Mouse (Mus musculus): ENCODE results near the gene Dennd1c. TPM values are rescaled to one million over a fixed set of nuclear protein-coding genes. Genes with fewer than 3 reads are reported as not detected.
"Not testable (repeated sequence)": the region's sequence is repeated elsewhere in the genome, so short reads cannot be mapped to it uniquely, and the experiment has no call there.

Gene Dennd1c
- polyA plus RNA-seq, 1 experiment from 2014 or later, result 4.6 TPM

DNA sequence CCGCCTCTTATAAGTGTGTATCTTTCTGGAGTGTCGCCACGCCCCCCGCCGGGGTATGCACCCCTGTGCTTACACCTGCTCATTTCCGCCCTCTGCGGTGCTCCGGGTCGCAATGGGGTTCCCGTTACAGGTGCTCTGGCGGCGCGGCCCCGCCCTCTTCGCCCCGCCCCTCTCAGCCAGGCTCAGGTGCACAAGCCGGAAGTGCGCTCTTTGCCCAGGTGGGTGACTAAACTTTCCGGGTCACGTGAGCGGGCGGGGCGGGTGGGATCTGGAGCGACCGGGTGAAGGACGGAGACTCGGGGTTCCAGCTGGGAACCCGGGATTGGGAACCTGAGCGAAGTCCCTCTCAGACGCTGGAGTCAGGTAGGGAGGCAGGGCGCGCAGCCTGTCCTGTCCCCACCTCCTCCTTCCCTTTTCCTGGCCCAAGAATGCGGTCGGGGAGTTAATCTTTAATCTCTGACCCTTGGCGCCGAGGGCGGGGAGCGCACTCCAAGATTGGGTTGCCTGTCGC lies 16.2 kb downstream of the Dennd1c start:
- peaks cover 27% of the 10 kb centered on the region for H3K27me3 ChIP-seq (ENCODE audit: control insufficient read depth, insufficient read depth, low read length)
- H3K27ac ChIP-seq (ENCODE audit: low read depth, low read length), result no peak overlapping the region
- H3K4me1 ChIP-seq (replicated peaks; ENCODE audit: control insufficient read depth, insufficient read depth, low read length), result peaks cover 16% of the 10 kb centered on the region; the same call in 1 of the 2 replicates
- ATAC-seq (replicated peaks; ENCODE audit: low FRiP score), result no peak
- peak overlapping the region; percentile 42; the same call in 1 of the 2 replicates for H3K4me2 ChIP-seq (ENCODE audit: low read depth, low read length, severe bottlenecking)
- DNase-seq (ENCODE audit: low spot score), result peak; percentile 57
- peak overlapping the region; percentile 20 for H3K4me3 ChIP-seq (ENCODE audit: low read depth, low read length)
- H3K9me3 ChIP-seq (ENCODE audit: control insufficient read depth, low read length), result no peaks in the 10 kb centered on the region
- H3K9ac ChIP-seq (ENCODE audit: low read length), result no peak overlapping the region
- WGBS, result under 1% methylated on average over 38 of the region's 39 CpGs
- H3K36me3 ChIP-seq (ENCODE audit: control insufficient read depth, insufficient read depth, low read length), result no peaks in the 10 kb centered on the region

DNA sequence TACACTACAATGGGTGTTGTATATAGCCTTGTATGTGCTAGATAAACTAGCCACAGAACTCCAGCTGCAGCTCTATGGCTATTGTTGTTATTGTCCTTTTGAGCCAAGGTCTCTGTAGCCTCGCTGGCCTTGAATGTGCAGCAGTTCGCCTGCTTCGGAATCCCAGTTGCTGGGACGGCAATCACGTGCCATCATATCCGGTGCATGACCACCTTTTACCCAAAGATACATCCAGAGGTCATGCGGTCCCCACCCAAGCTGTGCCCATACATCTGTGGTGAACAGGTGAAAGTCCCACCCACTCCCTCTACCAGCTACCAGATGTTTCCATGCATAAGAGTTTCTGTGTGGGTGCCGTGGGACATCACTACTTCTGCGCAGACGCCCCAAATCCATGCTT lies 17.2 kb downstream of the Dennd1c start:
- 42% methylated on average over 10 of the region's 10 CpGs for WGBS
- Histone ChIP-seq H3K4me1 (replicated peaks; ENCODE audit: control insufficient read depth, insufficient read depth, low read length) (peaks cover 16% of the 10 kb centered on the region; the same call in 1 of the 2 replicates), H3K4me2 (ENCODE audit: low read depth, low read length, severe bottlenecking) (peak overlapping the region; percentile 69), H3K36me3 (ENCODE audit: control insufficient read depth, insufficient read depth, low read length) (no peaks in the 10 kb centered on the region), H3K9me3 (ENCODE audit: control insufficient read depth, low read length) (no peaks in the 10 kb centered on the region), H3K27me3 (ENCODE audit: control insufficient read depth, insufficient read depth, low read length) (peaks cover 27% of the 10 kb centered on the region), H3K4me3 (ENCODE audit: low read depth, low read length) (peak overlapping the region; percentile 70), H3K9ac (ENCODE audit: low read length) (no peak overlapping the region), H3K27ac (ENCODE audit: low read depth, low read length) (no peak overlapping the region)
- no peak for ATAC-seq (replicated peaks; ENCODE audit: low FRiP score)
- DNase-seq (ENCODE audit: low spot score), result no peak

DNA sequence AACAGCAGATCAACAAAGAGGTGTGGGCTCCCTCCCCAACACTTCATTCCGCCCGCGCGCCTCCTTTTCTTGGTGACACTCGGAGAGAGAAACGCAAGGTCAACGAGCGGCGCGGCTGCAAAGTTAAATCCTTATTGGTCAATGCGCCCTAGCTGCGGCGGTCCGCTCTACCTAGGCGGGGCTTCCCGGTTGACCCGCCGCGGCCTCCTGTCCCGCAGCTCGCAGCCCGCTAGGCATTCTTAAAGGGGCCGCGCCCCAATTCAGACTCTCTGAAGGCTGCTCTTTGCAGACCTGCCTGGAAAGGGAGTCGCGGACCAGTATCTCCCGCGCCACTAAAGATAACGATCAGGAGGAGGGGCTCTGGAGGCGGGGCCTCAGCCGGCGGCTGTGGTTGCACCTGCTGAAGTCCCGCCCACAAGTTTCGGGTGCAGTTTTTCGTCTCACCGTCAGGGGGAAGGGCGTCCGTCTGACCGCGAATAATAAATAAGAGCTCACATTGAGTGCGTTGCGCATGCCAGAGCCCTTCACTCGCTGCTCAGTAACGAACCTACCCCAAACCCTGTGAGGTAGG lies 18.0 kb downstream of the Dennd1c start:
- Histone ChIP-seq H3K9ac (ENCODE audit: low read length) (peak overlapping the region; percentile 69), H3K9me3 (ENCODE audit: control insufficient read depth, low read length) (no peaks in the 10 kb centered on the region), H3K4me2 (ENCODE audit: low read depth, low read length, severe bottlenecking) (peak overlapping the region; percentile 69), H3K4me1 (replicated peaks; ENCODE audit: control insufficient read depth, insufficient read depth, low read length) (peaks cover 16% of the 10 kb centered on the region; the same call in 1 of the 2 replicates), H3K36me3 (ENCODE audit: control insufficient read depth, insufficient read depth, low read length) (no peaks in the 10 kb centered on the region), H3K4me3 (ENCODE audit: low read depth, low read length) (peak overlapping the region; percentile 70), H3K27me3 (ENCODE audit: control insufficient read depth, insufficient read depth, low read length) (peaks cover 27% of the 10 kb centered on the region), H3K27ac (ENCODE audit: low read depth, low read length) (peak overlapping the region; percentile 68; the same call in 1 of the 2 replicates)
- under 1% methylated on average over 44 of the region's 44 CpGs for WGBS
- DNase-seq (ENCODE audit: low spot score) (peak; percentile 96), ATAC-seq (replicated peaks; ENCODE audit: low FRiP score) (peak; percentile 91)

DNA sequence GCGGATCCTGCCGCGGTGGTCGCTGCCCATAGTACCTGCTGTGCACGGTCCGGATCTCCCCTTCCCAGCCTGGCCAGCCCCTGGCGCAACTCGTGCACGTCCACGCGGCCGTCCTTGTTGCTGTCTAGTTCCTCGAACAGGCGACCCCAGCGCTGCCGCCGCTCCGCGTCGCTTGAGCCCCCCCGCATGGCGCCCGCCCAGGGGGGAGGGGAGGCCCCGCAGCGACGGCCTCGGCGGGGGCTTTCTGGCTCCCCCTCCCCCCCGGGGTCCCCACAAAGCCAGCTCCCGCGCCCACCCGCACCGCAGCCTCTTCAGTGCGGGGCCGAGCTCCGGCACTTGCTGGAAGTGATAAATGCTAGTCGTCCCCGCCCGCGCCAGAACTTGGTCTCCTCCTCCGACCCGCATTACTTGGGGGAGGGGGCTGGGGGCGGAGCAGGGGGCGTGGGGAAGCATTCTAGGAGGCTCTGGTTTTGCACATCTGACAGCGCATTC lies 18.8 kb downstream of the Dennd1c start, which contains the start of gene Slc25a23:
TSS of gene Slc25a23 (minus strand) at position 378 of the 492 bp plus-strand sequence.
- peak within 1 kb of the TSS; percentile 69 for H3K4me2 ChIP-seq (ENCODE audit: low read depth, low read length, severe bottlenecking)
- WGBS, result under 1% methylated on average over 36 of the region's 45 CpGs
- no peaks in the 10 kb centered on the region for H3K36me3 ChIP-seq (ENCODE audit: control insufficient read depth, insufficient read depth, low read length)
- peak within 1 kb of the TSS; percentile 68; the same call in 1 of the 2 replicates for H3K27ac ChIP-seq (ENCODE audit: low read depth, low read length)
- H3K27me3 ChIP-seq (ENCODE audit: control insufficient read depth, insufficient read depth, low read length), result peaks cover 27% of the 10 kb centered on the region
- H3K4me1 ChIP-seq (replicated peaks; ENCODE audit: control insufficient read depth, insufficient read depth, low read length), result peaks cover 16% of the 10 kb centered on the region; the same call in 1 of the 2 replicates
- ATAC-seq (replicated peaks; ENCODE audit: low FRiP score) (peak; percentile 75), DNase-seq (ENCODE audit: low spot score) (peak; percentile 93)
- peak within 1 kb of the TSS; percentile 69 for H3K9ac ChIP-seq (ENCODE audit: low read length)
- H3K4me3 ChIP-seq (ENCODE audit: low read depth, low read length), result peak within 1 kb of the TSS; percentile 70
- no peaks in the 10 kb centered on the region for H3K9me3 ChIP-seq (ENCODE audit: control insufficient read depth, low read length)

DNA sequence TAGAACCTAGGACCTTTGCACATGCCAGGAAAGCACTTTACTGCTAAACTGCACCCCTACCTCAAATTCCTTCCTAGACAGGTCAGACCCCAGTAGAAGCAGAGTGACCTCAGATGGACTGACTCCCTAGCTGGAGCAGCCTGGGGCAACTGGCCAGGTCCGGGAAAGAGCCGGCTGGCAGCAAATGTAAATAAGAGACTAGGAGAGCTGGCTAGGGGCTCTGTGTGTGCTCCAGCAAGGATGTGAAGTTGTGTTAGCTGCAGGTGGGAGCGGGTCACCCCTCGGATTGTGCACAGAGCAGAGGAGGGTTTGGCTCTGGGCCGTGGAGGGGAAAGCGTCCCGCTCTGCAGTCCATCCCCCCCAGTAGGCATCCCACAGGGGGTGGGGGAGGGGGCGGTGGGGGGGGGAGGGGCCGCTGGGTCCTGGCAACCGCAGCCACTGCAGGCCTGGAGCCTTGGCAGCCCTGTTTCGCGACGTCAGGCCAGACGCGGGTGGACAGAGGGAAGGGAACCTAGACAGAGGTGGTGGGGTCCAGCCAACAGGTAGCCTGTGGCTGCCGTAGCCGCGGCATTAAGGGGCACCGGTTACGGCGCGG lies 19.3 kb downstream of the Dennd1c start, which contains the start of gene Crb3:
TSS of gene Crb3 (plus strand) at position 215 of the 595 bp plus-strand sequence.
- Histone ChIP-seq H3K4me2 (ENCODE audit: low read depth, low read length, severe bottlenecking) (peak within 1 kb of the TSS; percentile 69), H3K9me3 (ENCODE audit: control insufficient read depth, low read length) (no peaks in the 10 kb centered on the region), H3K4me1 (replicated peaks; ENCODE audit: control insufficient read depth, insufficient read depth, low read length) (peaks cover 16% of the 10 kb centered on the region; the same call in 1 of the 2 replicates), H3K36me3 (ENCODE audit: control insufficient read depth, insufficient read depth, low read length) (no peaks in the 10 kb centered on the region), H3K27ac (ENCODE audit: low read depth, low read length) (peak within 1 kb of the TSS; percentile 68; the same call in 1 of the 2 replicates), H3K27me3 (ENCODE audit: control insufficient read depth, insufficient read depth, low read length) (peaks cover 27% of the 10 kb centered on the region), H3K4me3 (ENCODE audit: low read depth, low read length) (peak within 1 kb of the TSS; percentile 70), H3K9ac (ENCODE audit: low read length) (peak within 1 kb of the TSS; percentile 69)
- WGBS, result 1% methylated on average over 13 of the region's 22 CpGs
- peak; percentile 75 for DNase-seq (ENCODE audit: low spot score)
- no peak; the same call in none of the 2 replicates for ATAC-seq (replicated peaks; ENCODE audit: low FRiP score)

DNA sequence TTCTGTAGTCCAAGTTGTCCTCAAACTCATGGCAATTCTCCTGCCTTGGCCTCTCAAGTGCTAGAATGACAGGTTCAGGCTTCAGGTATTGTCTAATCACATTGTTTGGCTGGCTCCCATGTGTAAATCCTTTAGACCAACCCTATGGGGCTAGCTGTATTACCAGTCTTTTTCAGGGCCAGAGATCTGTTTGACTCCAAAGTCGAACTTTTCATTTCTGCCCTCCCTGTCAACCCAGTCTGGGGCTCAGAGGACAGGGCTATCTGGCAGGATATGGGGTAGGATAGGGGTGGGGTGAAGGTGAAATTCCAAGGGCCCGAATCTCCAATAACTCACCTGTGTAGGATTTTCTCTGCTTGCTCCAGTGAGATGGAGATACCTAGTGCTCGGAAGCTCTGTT lies 22.1 kb downstream of the Dennd1c start:
- H3K9ac ChIP-seq (ENCODE audit: low read length), result no peak overlapping the region
- H3K27ac ChIP-seq (ENCODE audit: low read depth, low read length), result no peak overlapping the region
- 94% methylated on average over 3 of the region's 3 CpGs for WGBS
- no peak for DNase-seq (ENCODE audit: low spot score)
- no peak overlapping the region for H3K4me2 ChIP-seq (ENCODE audit: low read depth, low read length, severe bottlenecking)
- no peaks in the 10 kb centered on the region for H3K9me3 ChIP-seq (ENCODE audit: control insufficient read depth, low read length)
- no peak for ATAC-seq (replicated peaks; ENCODE audit: low FRiP score)
- H3K27me3 ChIP-seq (ENCODE audit: control insufficient read depth, insufficient read depth, low read length), result peaks cover 4% of the 10 kb centered on the region
- H3K36me3 ChIP-seq (ENCODE audit: control insufficient read depth, insufficient read depth, low read length), result no peaks in the 10 kb centered on the region
- no peak overlapping the region for H3K4me3 ChIP-seq (ENCODE audit: low read depth, low read length)
- peaks cover 9% of the 10 kb centered on the region; the same call in 1 of the 2 replicates for H3K4me1 ChIP-seq (replicated peaks; ENCODE audit: control insufficient read depth, insufficient read depth, low read length)

DNA sequence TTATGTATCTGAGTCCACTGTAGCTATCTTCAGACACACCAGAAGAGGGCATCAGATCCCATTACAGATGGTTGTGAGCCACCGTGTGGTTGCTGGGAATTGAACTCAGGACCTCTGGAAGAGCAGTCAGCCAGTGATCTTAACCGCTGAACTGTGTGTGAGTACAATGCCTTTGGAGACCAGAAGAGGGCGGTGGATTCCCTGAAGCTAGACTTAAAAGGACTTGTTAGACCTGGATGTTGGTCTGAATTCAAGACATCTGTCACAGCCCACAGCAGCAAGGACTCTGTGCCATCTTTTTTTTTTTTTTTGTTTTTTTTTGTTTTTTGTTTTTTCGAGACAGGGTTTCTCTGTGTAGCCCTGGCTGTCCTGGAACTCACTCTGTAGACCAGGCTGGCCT lies 26.6 kb downstream of the Dennd1c start:
- H3K4me1 ChIP-seq (replicated peaks; ENCODE audit: control insufficient read depth, insufficient read depth, low read length); ATAC-seq (replicated peaks; ENCODE audit: low FRiP score); H3K27me3 ChIP-seq (ENCODE audit: control insufficient read depth, insufficient read depth, low read length); DNase-seq (ENCODE audit: low spot score); H3K36me3 ChIP-seq (ENCODE audit: control insufficient read depth, insufficient read depth, low read length); H3K9me3 ChIP-seq (ENCODE audit: control insufficient read depth, low read length); H3K9ac ChIP-seq (ENCODE audit: low read length); H3K4me2 ChIP-seq (ENCODE audit: low read depth, low read length, severe bottlenecking); H3K27ac ChIP-seq (ENCODE audit: low read depth, low read length); H3K4me3 ChIP-seq (ENCODE audit: low read depth, low read length): not testable (repeated sequence)
- 89% methylated on average over 4 of the region's 4 CpGs for WGBS

DNA sequence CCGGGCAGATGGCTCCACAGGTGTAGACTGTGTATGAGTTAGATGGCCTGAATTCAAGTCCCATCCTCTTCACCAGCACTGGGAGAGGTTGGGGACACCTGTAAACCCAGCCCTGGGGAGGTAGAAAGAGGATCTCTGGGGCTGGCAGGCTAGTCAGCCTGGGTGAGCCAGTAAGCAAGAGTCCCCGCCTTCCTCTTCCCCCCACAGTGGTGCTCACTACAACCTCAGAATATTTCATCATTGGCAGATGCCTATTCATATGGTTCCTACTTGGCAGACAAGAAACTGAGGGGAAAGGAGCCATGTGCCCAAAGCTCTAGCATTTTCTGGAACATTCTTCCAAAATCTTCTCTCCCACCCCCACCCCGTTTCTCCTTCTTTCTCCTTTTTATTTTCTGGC lies 29.5 kb downstream of the Dennd1c start:
- ATAC-seq (replicated peaks; ENCODE audit: low FRiP score) (no peak), DNase-seq (ENCODE audit: low spot score) (no peak)
- 97% methylated on average over 3 of the region's 3 CpGs for WGBS
- no peaks in the 10 kb centered on the region for H3K9me3 ChIP-seq (ENCODE audit: control insufficient read depth, low read length)
- no peak overlapping the region for H3K4me2 ChIP-seq (ENCODE audit: low read depth, low read length, severe bottlenecking)
- H3K9ac ChIP-seq (ENCODE audit: low read length), result no peak overlapping the region
- no peak overlapping the region for H3K4me3 ChIP-seq (ENCODE audit: low read depth, low read length)
- no peaks in the 10 kb centered on the region for H3K36me3 ChIP-seq (ENCODE audit: control insufficient read depth, insufficient read depth, low read length)
- H3K27me3 ChIP-seq (ENCODE audit: control insufficient read depth, insufficient read depth, low read length), result no peaks in the 10 kb centered on the region
- no peak overlapping the region for H3K27ac ChIP-seq (ENCODE audit: low read depth, low read length)
- H3K4me1 ChIP-seq (replicated peaks; ENCODE audit: control insufficient read depth, insufficient read depth, low read length), result no peaks in the 10 kb centered on the region
